Mouse (Mus musculus): ENCODE data around the gene Zdhhc17. TPM values are rescaled to one million over a fixed set of nuclear protein-coding genes. Genes with fewer than 3 reads are reported as not detected.

Zdhhc17 gene
- polyA plus RNA-seq, 1 experiment, result 31.3 TPM

- Histone ChIP-seq H3K36me3 (ENCODE audit: control insufficient read depth, insufficient read depth, low read length, poor library complexity, severe bottlenecking) (peaks cover 6% of the 10 kb centered on the region; the same call in 1 of the 2 replicates), H3K4me1 (ENCODE audit: control insufficient read depth, insufficient read depth, low read length) (peaks cover 6% of the 10 kb centered on the region), H3K9me3 (replicated peaks; ENCODE audit: control insufficient read depth, insufficient read depth, low read length, poor library complexity, severe bottlenecking) (0 out of 2 replicates have a peak, but pooled peaks cover 2% of the 10 kb centered on the region), H3K27ac (ENCODE audit: insufficient read depth, low read length) (no peak overlapping the region), H3K9ac (ENCODE audit: low read depth, poor library complexity, severe bottlenecking) (0 out of 2 replicates have a peak overlapping the region, but pooled peaks have one; percentile 33), H3K27me3 (ENCODE audit: control insufficient read depth, insufficient read depth, low read length, poor library complexity, severe bottlenecking) (no peaks in the 10 kb centered on the region), H3K4me3 (ENCODE audit: low read depth, low read length) (peak overlapping the region; percentile 16; the same call in 1 of the 2 replicates)
- TF ChIP-seq POLR2A (IDR thresholded peaks at IDR 0.05; ENCODE audit: insufficient read depth, low read length) (no peak), CTCF (IDR thresholded peaks at IDR 0.05; ENCODE audit: low read depth, low read length) (no peak), EP300 (IDR thresholded peaks at IDR 0.05; ENCODE audit: insufficient read depth, low read depth, low read length) (no peak)
These were observed 88.0 kb downstream of the Zdhhc17 start for GRCm38 (mm10) chr10:110921890-110922289.

- no peak for TF ChIP-seq EP300 (IDR thresholded peaks at IDR 0.05; ENCODE audit: insufficient read depth, low read depth, low read length)
- TF ChIP-seq CTCF (IDR thresholded peaks at IDR 0.05; ENCODE audit: low read depth, low read length), result no peak
- TF ChIP-seq POLR2A (IDR thresholded peaks at IDR 0.05; ENCODE audit: insufficient read depth, low read length), result no peak
- Histone ChIP-seq H3K9ac (ENCODE audit: low read depth, poor library complexity, severe bottlenecking) (peak overlapping the region; percentile 78), H3K9me3 (replicated peaks; ENCODE audit: control insufficient read depth, insufficient read depth, low read length, poor library complexity, severe bottlenecking) (0 out of 2 replicates have a peak, but pooled peaks cover 2% of the 10 kb centered on the region), H3K4me1 (ENCODE audit: control insufficient read depth, insufficient read depth, low read length) (peaks cover 6% of the 10 kb centered on the region), H3K4me3 (ENCODE audit: low read depth, low read length) (peak overlapping the region; percentile 98), H3K27ac (ENCODE audit: insufficient read depth, low read length) (peak overlapping the region; percentile 71), H3K27me3 (ENCODE audit: control insufficient read depth, insufficient read depth, low read length, poor library complexity, severe bottlenecking) (no peaks in the 10 kb centered on the region), H3K36me3 (ENCODE audit: control insufficient read depth, insufficient read depth, low read length, poor library complexity, severe bottlenecking) (peaks cover 6% of the 10 kb centered on the region; the same call in 1 of the 2 replicates)
These were observed 89.5 kb downstream of the Zdhhc17 start for GRCm38 (mm10) chr10:110920368-110920950.

GRCm38 (mm10) chr10:110919531-110920343 lies 90.2 kb downstream of the Zdhhc17 start, which contains the start of gene Csrp2:
Gene Csrp2, plus strand, starts transcription at chr10:110919789.
- Histone ChIP-seq H3K27ac (ENCODE audit: insufficient read depth, low read length) (peak within 1 kb of the TSS; percentile 71), H3K4me1 (ENCODE audit: control insufficient read depth, insufficient read depth, low read length) (peaks cover 6% of the 10 kb centered on the region)
- no peak for TF ChIP-seq CTCF (IDR thresholded peaks at IDR 0.05; ENCODE audit: low read depth, low read length)
- TF ChIP-seq EP300 (IDR thresholded peaks at IDR 0.05; ENCODE audit: insufficient read depth, low read depth, low read length), result peak; percentile 37; the same call in 1 of the 2 replicates
- TF ChIP-seq POLR2A (IDR thresholded peaks at IDR 0.05; ENCODE audit: insufficient read depth, low read length), result peak; percentile 66

GRCm38 (mm10) chr10:110918414-110919391 lies 91.2 kb downstream of the Zdhhc17 start:
- H3K9ac ChIP-seq (ENCODE audit: low read depth, poor library complexity, severe bottlenecking), result peak overlapping the region; percentile 78
- peaks cover 6% of the 10 kb centered on the region for H3K4me1 ChIP-seq (ENCODE audit: control insufficient read depth, insufficient read depth, low read length)
- H3K27me3 ChIP-seq (ENCODE audit: control insufficient read depth, insufficient read depth, low read length, poor library complexity, severe bottlenecking), result no peaks in the 10 kb centered on the region
- 0 out of 2 replicates have a peak overlapping the region, but pooled peaks have one; percentile 12 for H3K4me3 ChIP-seq (ENCODE audit: low read depth, low read length)
- H3K9me3 ChIP-seq (replicated peaks; ENCODE audit: control insufficient read depth, insufficient read depth, low read length, poor library complexity, severe bottlenecking), result 0 out of 2 replicates have a peak, but pooled peaks cover 2% of the 10 kb centered on the region
- TF ChIP-seq EP300 (IDR thresholded peaks at IDR 0.05; ENCODE audit: insufficient read depth, low read depth, low read length) (no peak), POLR2A (IDR thresholded peaks at IDR 0.05; ENCODE audit: insufficient read depth, low read length) (no peak), CTCF (IDR thresholded peaks at IDR 0.05; ENCODE audit: low read depth, low read length) (no peak)
- peaks cover 4% of the 10 kb centered on the region; the same call in 1 of the 2 replicates for H3K36me3 ChIP-seq (ENCODE audit: control insufficient read depth, insufficient read depth, low read length, poor library complexity, severe bottlenecking)
- H3K27ac ChIP-seq (ENCODE audit: insufficient read depth, low read length), result no peak overlapping the region

More at GRCm38 (mm10) chr10:110919531-110920343, 90.2 kb downstream of the Zdhhc17 start, which contains the start of gene Csrp2:
- peaks cover 6% of the 10 kb centered on the region; the same call in 1 of the 2 replicates for H3K36me3 ChIP-seq (ENCODE audit: control insufficient read depth, insufficient read depth, low read length, poor library complexity, severe bottlenecking)
- peak within 1 kb of the TSS; percentile 78 for H3K9ac ChIP-seq (ENCODE audit: low read depth, poor library complexity, severe bottlenecking)
- H3K4me3 ChIP-seq (ENCODE audit: low read depth, low read length), result peak within 1 kb of the TSS; percentile 98
- H3K27me3 ChIP-seq (ENCODE audit: control insufficient read depth, insufficient read depth, low read length, poor library complexity, severe bottlenecking), result no peaks in the 10 kb centered on the region
- H3K9me3 ChIP-seq (replicated peaks; ENCODE audit: control insufficient read depth, insufficient read depth, low read length, poor library complexity, severe bottlenecking), result 0 out of 2 replicates have a peak, but pooled peaks cover 2% of the 10 kb centered on the region

- no peak for TF ChIP-seq EP300 (IDR thresholded peaks at IDR 0.05; ENCODE audit: insufficient read depth, low read depth, low read length)
- no peak for TF ChIP-seq CTCF (IDR thresholded peaks at IDR 0.05; ENCODE audit: low read depth, low read length)
- no peak for TF ChIP-seq POLR2A (IDR thresholded peaks at IDR 0.05; ENCODE audit: insufficient read depth, low read length)
- peaks cover 7% of the 10 kb centered on the region for H3K9me3 ChIP-seq (replicated peaks; ENCODE audit: control insufficient read depth, insufficient read depth, low read length, poor library complexity, severe bottlenecking)
- no peaks in the 10 kb centered on the region for H3K27me3 ChIP-seq (ENCODE audit: control insufficient read depth, insufficient read depth, low read length, poor library complexity, severe bottlenecking)
- H3K9ac ChIP-seq (ENCODE audit: low read depth, poor library complexity, severe bottlenecking), result no peak overlapping the region
- no peaks in the 10 kb centered on the region for H3K36me3 ChIP-seq (ENCODE audit: control insufficient read depth, insufficient read depth, low read length, poor library complexity, severe bottlenecking)
- peaks cover 3% of the 10 kb centered on the region for H3K4me1 ChIP-seq (ENCODE audit: control insufficient read depth, insufficient read depth, low read length)
- H3K27ac ChIP-seq (ENCODE audit: insufficient read depth, low read length), result no peak overlapping the region
- H3K4me3 ChIP-seq (ENCODE audit: low read depth, low read length), result no peak overlapping the region
These were observed 92.4 kb downstream of the Zdhhc17 start for GRCm38 (mm10) chr10:110917521-110917920.
